Mouse (Mus musculus) ES-Bruce4 (cell line): ENCODE measurements around the gene Bcl7c. TPM values are rescaled to one million over a fixed set of nuclear protein-coding genes. Genes with fewer than 3 reads are reported as not detected.
A peak's percentile ranks its signal among the peaks of the same experiment; 100 is the strongest.
"Not testable (repeated sequence)": the region's sequence is repeated elsewhere in the genome, so short reads cannot be mapped to it uniquely, and the experiment has no call there.

Experiments used
- H3K27ac ChIP-seq: 2 replicates; pipeline ENCODE4 v1.5.1; 2012; ENCODE audit warnings: low read length, inconsistent platforms; ENCODE audit not compliant: insufficient read depth
- H3K27me3 ChIP-seq: 2 replicates; pipeline ENCODE4 v1.6.1; 2012; ENCODE audit warnings: mild to moderate bottlenecking, low read length, inconsistent platforms; ENCODE audit not compliant: control insufficient read depth, poor library complexity, insufficient read depth, severe bottlenecking
- H3K36me3 ChIP-seq: 2 replicates; pipeline ENCODE4 v1.6.1; 2012; ENCODE audit warnings: inconsistent platforms, mild to moderate bottlenecking, low read length, moderate library complexity; ENCODE audit not compliant: control insufficient read depth, poor library complexity, insufficient read depth, severe bottlenecking
- H3K4me1 ChIP-seq: one replicate; pipeline ENCODE4 v1.8.1; 2011; ENCODE audit warnings: low read length; ENCODE audit not compliant: control insufficient read depth, insufficient read depth
- H3K4me3 ChIP-seq: 2 replicates; pipeline ENCODE4 v1.5.1; 2011; ENCODE audit warnings: low read depth, mild to moderate bottlenecking, low read length
- H3K9ac ChIP-seq: 2 replicates; pipeline ENCODE4 v1.6.1; 2012; ENCODE audit warnings: low read depth, mild to moderate bottlenecking, inconsistent platforms; ENCODE audit not compliant: poor library complexity, severe bottlenecking
- H3K9me3 ChIP-seq: replicated peaks from 2 replicates; pipeline ENCODE4 v1.6.1; 2012; ENCODE audit warnings: mild to moderate bottlenecking, low read length, inconsistent platforms; ENCODE audit not compliant: control insufficient read depth, poor library complexity, insufficient read depth, severe bottlenecking
- CTCF ChIP-seq: IDR thresholded peaks from one replicate; pipeline ENCODE4 v1.8.1; 2011; ENCODE audit warnings: low read depth, low read length
- EP300 ChIP-seq: IDR thresholded peaks from 2 replicates; pipeline ENCODE4 v1.6.1; 2011; ENCODE audit warnings: low read depth, low read length; ENCODE audit not compliant: insufficient read depth
- POLR2A ChIP-seq: IDR thresholded peaks from one replicate; pipeline ENCODE4 v1.8.1; 2011; ENCODE audit warnings: low read length; ENCODE audit not compliant: insufficient read depth
- polyA plus RNA-seq: library from polyadenylated mRNA; stranded (reverse); fragments of >200 nt; gene quantifications from 2 replicates; pipeline ENCODE4 v1.2.4, GENCODE M21; 2011; ENCODE audit warnings: low read depth; ENCODE audit not compliant: missing spikeins, insufficient read depth, insufficient read length

The Bcl7c gene
- polyA plus RNA-seq, 1 experiment: 49.8 TPM

- Histone ChIP-seq H3K9me3 (no peaks in the 10 kb centered on the region), H3K27me3 (no peaks in the 10 kb centered on the region), H3K4me1 (peaks cover 2% of the 10 kb centered on the region), H3K4me3 (no peak overlapping the region), H3K36me3 (no peaks in the 10 kb centered on the region), H3K27ac (no peak overlapping the region), H3K9ac (peak overlapping the region; percentile 56)
- no peak for TF ChIP-seq POLR2A
- TF ChIP-seq EP300: no peak
- TF ChIP-seq CTCF: no peak
Measured at GRCm38 (mm10) chr7:127651624-127652023, 57.1 kb downstream of the Bcl7c start.

- Histone ChIP-seq H3K4me1 (peaks cover 4% of the 10 kb centered on the region), H3K9ac (no peak overlapping the region), H3K9me3 (no peaks in the 10 kb centered on the region), H3K27ac (no peak overlapping the region), H3K36me3 (no peaks in the 10 kb centered on the region), H3K4me3 (no peak overlapping the region), H3K27me3 (no peaks in the 10 kb centered on the region)
- TF ChIP-seq POLR2A (no peak), CTCF (no peak), EP300 (no peak)
Measured at GRCm38 (mm10) chr7:127649206-127649605, 59.5 kb downstream of the Bcl7c start.

- Histone ChIP-seq H3K9ac (no peak overlapping the region), H3K36me3 (no peaks in the 10 kb centered on the region), H3K4me1 (peaks cover 4% of the 10 kb centered on the region), H3K27me3 (no peaks in the 10 kb centered on the region), H3K27ac (no peak overlapping the region), H3K4me3 (no peak overlapping the region), H3K9me3 (no peaks in the 10 kb centered on the region)
- TF ChIP-seq CTCF: no peak
- no peak for TF ChIP-seq EP300
- no peak for TF ChIP-seq POLR2A
Measured at GRCm38 (mm10) chr7:127648516-127649201, 60.1 kb downstream of the Bcl7c start.

GRCm38 (mm10) chr7:127647576-127647975 lies 61.2 kb downstream of the Bcl7c start:
- H3K27me3 ChIP-seq, H3K9me3 ChIP-seq, H3K4me3 ChIP-seq, H3K27ac ChIP-seq, H3K4me1 ChIP-seq, H3K36me3 ChIP-seq, H3K9ac ChIP-seq: not testable (repeated sequence)

- Histone ChIP-seq H3K27ac (no peak overlapping the region), H3K4me3 (no peak overlapping the region), H3K4me1 (peaks cover 1% of the 10 kb centered on the region), H3K27me3 (no peaks in the 10 kb centered on the region), H3K36me3 (no peaks in the 10 kb centered on the region), H3K9ac (no peak overlapping the region), H3K9me3 (no peaks in the 10 kb centered on the region)
- no peak for TF ChIP-seq EP300
- TF ChIP-seq CTCF: no peak
- no peak for TF ChIP-seq POLR2A
Measured at GRCm38 (mm10) chr7:127646363-127646762, 62.4 kb downstream of the Bcl7c start.

- H3K27ac ChIP-seq: no peak overlapping the region
- TF ChIP-seq EP300 (no peak), CTCF (no peak), POLR2A (no peak)
- H3K27me3 ChIP-seq: no peaks in the 10 kb centered on the region
- H3K9me3 ChIP-seq: no peaks in the 10 kb centered on the region
- H3K4me3 ChIP-seq: no peak overlapping the region
- peaks cover 1% of the 10 kb centered on the region for H3K4me1 ChIP-seq
- no peaks in the 10 kb centered on the region for H3K36me3 ChIP-seq
- H3K9ac ChIP-seq: no peak overlapping the region
Measured at GRCm38 (mm10) chr7:127642254-127642653, 66.5 kb downstream of the Bcl7c start.
